Mouse (Mus musculus): ENCODE results near the gene Sf3b3.
"Not testable (repeated sequence)": the region's sequence is repeated elsewhere in the genome, so short reads cannot be mapped to it uniquely, and the experiment has no call there.

Sf3b3 gene

DNA sequence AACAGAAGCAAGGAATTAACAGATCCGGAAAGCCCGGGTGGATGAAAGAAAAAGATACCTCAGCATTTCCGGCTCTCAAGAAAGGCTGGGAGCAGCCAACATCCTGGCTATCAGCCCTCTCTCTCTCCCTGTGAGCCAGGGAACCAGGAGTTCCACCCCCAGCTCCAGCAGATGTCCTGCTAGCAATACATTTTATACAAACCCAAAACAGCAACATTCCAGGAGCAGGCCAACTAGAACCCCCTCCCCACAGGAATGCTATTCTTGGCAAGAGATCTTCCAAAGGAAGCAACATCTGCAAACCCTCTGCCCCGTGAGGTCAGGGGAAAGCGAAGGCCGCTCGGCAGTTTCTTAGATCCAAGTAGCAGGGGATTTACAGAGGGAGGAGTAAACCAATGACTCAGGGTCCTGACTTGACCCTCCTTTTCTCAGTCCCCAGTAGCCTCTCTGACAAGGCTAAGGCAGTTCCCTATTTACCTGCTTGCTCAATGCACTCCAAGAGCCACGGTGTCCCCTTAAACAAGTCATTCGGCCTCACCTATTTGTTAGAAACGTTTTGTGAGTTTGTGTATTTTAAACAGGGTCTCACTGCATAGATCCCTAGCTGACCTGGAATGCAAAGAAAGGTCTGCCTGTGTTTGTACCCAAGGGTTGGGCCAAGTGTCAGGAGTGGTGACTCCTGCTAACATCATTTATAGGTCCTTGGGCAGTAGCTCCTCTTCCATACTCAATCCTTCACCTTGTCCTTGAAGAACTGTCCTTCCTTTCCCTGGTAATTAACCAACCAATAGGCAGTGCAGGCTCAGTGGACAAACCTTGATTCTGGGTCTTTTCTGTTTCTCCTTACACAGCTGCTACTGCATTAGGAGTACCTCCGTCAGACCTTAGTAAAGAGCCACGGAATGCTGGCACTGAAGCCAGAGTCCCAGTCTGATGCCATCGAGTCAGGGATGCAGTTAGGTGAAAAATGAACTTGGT lies 37.8 kb downstream of the Sf3b3 start:
- DNase-seq (ENCODE audit: low spot score): no peak

- DNase-seq (ENCODE audit: low spot score): no peak
Observed at GRCm38 (mm10) chr8:110806146-110806545, 40.4 kb downstream of the Sf3b3 start.

GRCm38 (mm10) chr8:110805669-110806068 lies 40.9 kb downstream of the Sf3b3 start, which contains the start of gene Il34:
Gene Il34 (minus strand): TSS chr8:110805924.
- DNase-seq (ENCODE audit: low spot score): no peak

DNA sequence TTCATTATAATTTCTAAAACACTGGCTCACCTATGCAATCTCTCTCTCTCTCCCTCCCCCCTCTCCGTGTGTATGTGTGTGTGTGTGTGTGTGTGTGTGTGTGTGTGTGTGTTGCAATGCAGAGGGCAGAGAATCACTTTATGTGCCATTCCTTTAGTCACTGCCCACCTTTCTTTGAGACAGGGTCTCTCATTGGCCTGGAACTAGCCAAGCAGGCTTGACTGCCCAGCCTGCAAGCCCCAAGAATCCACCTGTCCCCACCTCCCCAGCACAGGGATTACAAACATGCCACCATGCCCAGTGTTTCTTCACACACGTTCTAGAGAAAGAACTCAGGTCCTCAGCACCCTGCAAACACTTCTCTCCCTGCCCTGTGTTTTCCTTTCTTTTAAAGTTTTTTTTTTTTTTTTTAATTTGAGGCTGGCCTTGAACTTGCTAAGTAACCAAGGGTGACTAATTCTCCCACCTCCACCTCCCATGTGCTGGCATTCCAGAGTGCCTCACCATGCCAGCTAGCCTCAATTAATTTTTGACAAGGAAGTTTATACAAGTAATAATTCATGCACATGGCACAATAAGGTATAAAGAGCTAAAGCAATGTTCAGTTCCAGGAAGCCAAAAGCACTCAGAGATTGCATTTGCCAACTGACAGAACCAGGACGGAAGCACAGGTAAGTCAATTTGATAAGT lies 41.6 kb downstream of the Sf3b3 start:
- DNase-seq (ENCODE audit: low spot score): no peak

- no peak for DNase-seq (ENCODE audit: low spot score)
Observed at GRCm38 (mm10) chr8:110803856-110804255, 42.7 kb downstream of the Sf3b3 start.

DNA sequence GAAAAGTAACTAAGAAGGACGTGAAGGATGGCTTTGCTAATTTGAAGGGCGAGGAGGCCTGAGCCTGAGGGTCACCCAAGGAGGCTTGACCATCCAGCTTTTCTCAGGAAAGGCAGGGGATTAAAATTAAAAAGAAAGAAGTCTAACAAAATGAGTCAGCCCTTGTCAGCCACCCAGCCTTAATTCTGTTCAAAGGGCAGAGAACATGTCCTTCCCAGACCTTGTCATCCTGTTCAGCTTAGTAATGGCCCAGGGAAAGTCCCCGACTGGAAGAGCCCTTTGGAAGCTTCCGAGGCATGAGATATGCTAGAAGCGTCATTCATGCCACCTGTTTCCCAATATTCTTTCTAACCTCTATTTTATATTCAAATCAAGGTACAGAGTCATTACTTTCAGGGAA lies 43.6 kb downstream of the Sf3b3 start:
- DNase-seq (ENCODE audit: low spot score): no peak

DNA sequence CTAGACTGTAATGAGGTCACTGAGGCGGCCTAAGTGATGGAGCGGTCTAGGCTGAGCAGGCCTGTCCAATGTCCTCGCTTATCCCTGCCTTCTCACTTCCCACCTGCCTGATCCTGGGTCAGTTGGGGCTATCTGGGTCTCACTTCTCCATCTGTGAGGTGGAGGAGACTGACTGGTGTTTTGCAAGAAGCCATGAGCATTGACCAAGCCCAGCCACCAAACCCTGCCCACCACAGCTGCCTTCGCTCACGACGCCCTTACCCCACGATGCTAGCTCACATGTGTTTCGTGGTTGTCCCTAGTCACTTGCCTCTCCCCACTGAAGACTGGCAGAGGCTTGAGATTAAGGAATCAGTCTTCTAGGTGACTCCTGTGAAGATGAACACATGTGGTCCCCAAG lies 49.5 kb downstream of the Sf3b3 start:
- no peak for DNase-seq (ENCODE audit: low spot score)

DNA sequence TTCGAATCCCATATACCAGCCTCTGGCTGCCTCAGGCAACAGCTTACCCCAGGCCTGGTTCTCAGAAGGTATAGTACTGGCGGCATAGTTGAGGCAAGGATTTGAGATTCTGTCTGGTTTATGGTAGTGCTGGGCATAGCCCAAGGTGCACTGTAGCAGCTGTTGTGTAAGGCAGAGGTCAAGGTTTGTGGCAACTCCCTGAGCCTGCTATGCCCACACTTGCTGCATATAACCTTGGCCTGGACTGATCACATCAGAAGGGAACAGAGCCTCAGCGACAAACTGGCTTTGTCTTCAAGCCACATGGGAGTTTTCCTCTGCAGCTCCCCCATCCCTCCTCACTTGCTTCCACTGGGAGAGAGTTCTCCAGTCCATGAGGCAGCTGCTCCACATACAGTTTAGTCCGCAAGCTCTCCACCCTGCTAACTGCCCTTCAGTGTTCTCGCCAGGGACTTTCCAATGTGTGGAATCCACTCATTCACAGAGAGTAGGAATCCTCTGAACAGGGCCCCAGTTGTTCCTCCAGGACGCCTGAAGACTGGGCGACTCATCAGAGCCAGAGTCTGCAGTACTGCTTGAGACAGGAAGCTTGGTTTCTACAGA lies 52.1 kb downstream of the Sf3b3 start:
- DNase-seq (ENCODE audit: low spot score): no peak

- DNase-seq (ENCODE audit: low spot score): no peak
Observed at GRCm38 (mm10) chr8:110793936-110794335, 52.7 kb downstream of the Sf3b3 start.

- DNase-seq (ENCODE audit: low spot score): no peak
Observed at GRCm38 (mm10) chr8:110793511-110793910, 53.1 kb downstream of the Sf3b3 start.

DNA sequence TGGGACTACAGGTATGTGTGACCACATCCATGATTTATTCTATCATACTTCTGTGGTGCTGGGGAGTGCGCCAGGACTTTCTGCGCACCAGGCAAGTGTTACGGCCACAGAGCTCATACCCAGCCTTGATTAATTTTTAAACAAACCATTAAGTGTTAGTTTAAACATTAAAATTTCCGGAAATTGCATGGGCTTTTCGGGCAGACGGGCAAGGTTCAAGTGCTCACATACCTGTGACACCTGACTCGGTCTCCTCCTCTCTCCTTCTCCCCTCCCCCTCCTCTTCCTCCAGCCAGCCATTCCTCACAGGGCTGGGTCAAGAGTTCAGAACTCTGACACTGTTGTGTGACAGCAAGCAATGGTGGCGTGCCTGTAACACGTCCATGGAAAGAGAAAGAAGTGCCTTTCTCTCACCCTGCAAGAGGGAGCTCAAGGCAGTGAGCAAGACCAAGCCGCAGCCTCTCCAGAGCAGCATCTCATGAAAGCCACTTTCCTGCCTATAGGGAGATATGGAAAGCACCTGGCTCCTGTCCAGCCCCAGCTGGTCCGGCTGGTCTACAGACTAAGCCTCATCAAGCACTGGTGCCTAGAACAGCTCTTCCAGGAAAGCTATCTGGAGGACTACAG lies 53.9 kb downstream of the Sf3b3 start:
- no peak for DNase-seq (ENCODE audit: low spot score)

GRCm38 (mm10) chr8:110791164-110791563 lies 55.4 kb downstream of the Sf3b3 start:
- no peak for DNase-seq (ENCODE audit: low spot score)

- no peak for DNase-seq (ENCODE audit: low spot score)
Observed at GRCm38 (mm10) chr8:110790270-110790669, 56.3 kb downstream of the Sf3b3 start.

DNA sequence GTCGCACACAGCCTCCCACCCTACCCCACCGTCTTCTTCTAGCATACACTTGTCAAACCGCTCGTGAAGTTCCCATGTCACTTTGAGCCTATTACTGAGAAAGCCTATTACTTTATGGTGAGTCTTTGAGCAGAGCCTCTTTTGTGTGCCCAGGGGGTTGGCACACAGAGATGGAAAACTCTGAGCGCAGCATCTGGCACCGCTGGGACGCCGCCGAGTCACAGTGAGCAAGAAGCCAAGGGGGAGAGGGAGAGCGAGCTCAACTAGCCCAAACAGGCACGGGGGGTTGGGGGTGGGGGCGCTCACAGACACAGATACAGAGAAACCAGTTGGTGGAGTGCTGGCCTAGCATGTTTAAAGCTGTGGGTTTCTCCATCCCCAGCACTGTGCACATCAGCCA lies 57.0 kb downstream of the Sf3b3 start:
- no peak for DNase-seq (ENCODE audit: low spot score)

DNA sequence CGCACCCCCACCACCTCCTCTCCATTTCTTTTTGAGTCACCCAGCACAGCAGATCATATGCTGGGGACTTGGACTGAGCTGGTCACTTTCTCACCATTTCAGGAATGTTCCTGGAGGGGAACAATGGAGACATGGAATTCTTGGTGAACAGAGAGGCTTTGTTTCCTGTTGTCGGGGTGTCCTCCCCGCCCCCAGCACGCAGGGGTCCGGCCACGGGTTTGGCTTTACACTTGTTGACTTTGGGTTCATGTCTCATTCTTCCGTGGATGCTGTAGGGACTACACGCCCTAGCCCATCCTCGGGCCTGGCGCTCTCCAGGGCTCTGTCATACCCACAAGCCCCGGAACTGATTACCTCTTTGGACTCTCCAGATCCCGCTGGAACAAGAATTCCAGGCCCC lies 57.6 kb downstream of the Sf3b3 start:
- no peak for DNase-seq (ENCODE audit: low spot score)

- no peak for DNase-seq (ENCODE audit: low spot score)
Observed at GRCm38 (mm10) chr8:110787411-110787954, 59.1 kb downstream of the Sf3b3 start.

DNA sequence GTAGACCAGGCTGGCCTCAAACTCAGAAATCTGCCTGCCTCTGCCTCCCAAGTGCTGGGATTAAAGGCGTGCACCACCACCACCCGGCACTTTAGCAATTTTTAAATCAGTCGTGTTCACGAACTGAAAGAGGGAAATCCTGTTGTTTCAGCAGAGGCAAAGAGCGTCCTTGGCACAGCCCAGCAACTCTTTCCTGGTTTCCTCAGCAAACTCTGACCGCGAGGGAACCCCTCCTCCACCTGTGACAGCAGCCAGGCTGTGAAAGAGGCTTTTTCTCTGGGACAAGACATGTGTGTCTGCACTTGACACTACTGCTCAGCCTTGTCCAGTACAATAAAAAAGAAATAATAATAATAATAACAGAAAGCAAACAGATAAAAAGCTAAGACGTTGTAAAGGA lies 59.7 kb downstream of the Sf3b3 start:
- DNase-seq (ENCODE audit: low spot score): no peak

DNA sequence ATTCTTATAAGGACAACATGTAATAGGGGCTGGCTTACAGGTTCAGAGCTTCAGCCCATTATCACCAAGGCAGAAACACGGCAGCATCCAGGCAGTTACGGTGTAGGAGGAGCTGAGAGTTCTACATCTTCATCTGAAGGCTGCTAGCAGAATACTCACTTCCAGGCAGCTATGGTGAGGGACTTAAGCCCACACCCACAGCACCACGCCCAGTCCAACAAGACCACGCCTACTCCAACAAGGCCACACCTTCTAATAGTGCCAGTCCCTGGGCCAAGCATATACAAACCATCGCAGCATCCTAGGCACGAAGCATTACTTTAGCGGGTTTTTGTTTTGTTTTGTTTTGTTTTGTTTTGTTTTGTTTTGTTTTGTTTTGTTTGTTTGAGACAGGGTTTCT lies 60.1 kb downstream of the Sf3b3 start:
- not testable (repeated sequence) for DNase-seq (ENCODE audit: low spot score)

GRCm38 (mm10) chr8:110785366-110785765 lies 61.2 kb downstream of the Sf3b3 start:
- no peak for DNase-seq (ENCODE audit: low spot score)

DNA sequence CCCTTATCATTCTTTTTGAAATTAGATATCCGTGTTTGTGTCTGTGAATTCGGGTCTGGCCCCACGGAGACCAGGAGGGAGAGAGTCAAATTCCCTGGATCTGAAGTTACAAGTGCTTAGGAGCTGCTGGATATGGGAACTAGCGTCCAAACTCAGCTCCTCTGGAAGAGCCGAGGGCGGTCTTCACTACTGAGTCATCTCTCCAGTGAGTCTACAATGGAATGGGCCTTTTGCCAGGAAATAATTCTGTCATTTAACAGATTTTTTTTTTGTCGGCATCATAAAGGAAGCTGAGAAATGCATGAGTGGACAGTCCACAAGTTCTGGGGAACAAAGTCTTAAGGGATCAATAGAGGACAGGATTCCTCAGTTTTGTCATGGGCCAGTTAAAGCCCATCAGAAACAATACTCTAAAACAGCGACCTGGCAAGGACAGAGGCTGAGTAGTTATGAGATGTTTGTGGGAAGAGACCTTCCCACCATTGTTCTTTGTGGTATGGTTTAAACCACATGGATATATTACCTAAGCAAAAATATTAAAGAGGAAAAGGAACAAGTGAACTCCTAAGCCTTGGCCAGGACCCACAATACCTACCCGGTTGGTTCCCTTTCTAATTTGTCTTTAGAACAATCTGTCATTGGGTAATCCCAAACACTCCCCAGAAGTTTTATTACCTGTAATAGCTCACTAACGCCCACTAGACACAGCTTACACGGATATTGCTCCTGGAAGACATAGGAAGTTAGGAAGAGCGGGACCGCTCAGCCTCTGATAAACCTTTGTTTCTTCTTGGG lies 66.5 kb downstream of the Sf3b3 start:
- DNase-seq (ENCODE audit: low spot score): no peak

DNA sequence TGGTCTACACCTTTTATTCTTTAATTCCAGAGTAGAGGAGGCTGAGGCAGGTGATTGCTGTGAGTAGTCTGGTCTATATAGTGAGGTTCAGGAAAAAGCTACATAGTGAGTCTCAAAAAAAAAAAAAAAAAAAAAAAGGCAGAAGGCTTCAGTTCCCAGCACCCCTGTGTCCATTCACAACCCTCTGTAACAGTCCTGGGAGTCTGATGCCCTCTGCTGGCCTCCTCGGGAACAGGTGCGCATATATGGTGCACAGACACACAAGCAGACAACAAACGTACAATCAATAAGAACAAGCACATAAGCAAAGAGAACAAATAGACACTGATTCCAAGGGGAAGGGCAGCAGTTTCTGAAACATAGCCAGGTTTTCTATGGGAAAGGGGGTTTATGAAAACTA lies 70.3 kb downstream of the Sf3b3 start:
- no peak for DNase-seq (ENCODE audit: low spot score)

Measured in urinary bladder, postnatal 25 days (tissue).